Mouse (Mus musculus) inflammation-experienced regulatory T-cells, adult 6 months (primary cell): ENCODE results near the gene Gpr153. TPM values are rescaled to one million over a fixed set of nuclear protein-coding genes. Genes with fewer than 3 reads are reported as not detected.

Experiments
- ATAC-seq: one replicate; pipeline ENCODE4 v1.8.0; 2017
- polyA plus RNA-seq, 3 experiments: library from polyadenylated mRNA; unstranded; fragments of 100-300 nt; shearing (Covaris generic); gene quantifications; one replicate each; pipeline ENCODE4 v1.2.1; 2017

Gpr153 gene
- polyA plus RNA-seq, 3 experiments from 2014 or later, result 0.15 TPM; not detected in 2

GRCm38 (mm10) chr4:152317631-152318033 is 43.6 kb downstream of the Gpr153 start:
- ATAC-seq, result no peak

- ATAC-seq, result peak; percentile 70
Observed at GRCm38 (mm10) chr4:152318517-152319234, 44.6 kb downstream of the Gpr153 start, which contains the start of gene Rnf207. TSS of gene Rnf207 (minus strand) at chr4:152318993.

- no peak for ATAC-seq
Observed at GRCm38 (mm10) chr4:152321464-152321863, 47.4 kb downstream of the Gpr153 start.

GRCm38 (mm10) chr4:152324641-152325562 is 50.9 kb downstream of the Gpr153 start:
- no peak for ATAC-seq

- peak; percentile 99 for ATAC-seq
Observed at GRCm38 (mm10) chr4:152325574-152326411, 51.8 kb downstream of the Gpr153 start, which contains the start of gene Rpl22. TSS of gene Rpl22 (plus strand) at chr4:152325742.

GRCm38 (mm10) chr4:152326543-152326942 is 52.5 kb downstream of the Gpr153 start:
- no peak for ATAC-seq

GRCm38 (mm10) chr4:152328691-152329090 is 54.7 kb downstream of the Gpr153 start:
- ATAC-seq, result no peak

- ATAC-seq, result peak; percentile 70
Observed at GRCm38 (mm10) chr4:152332952-152333351, 58.9 kb downstream of the Gpr153 start.

- no peak for ATAC-seq
Observed at GRCm38 (mm10) chr4:152333587-152333986, 59.6 kb downstream of the Gpr153 start.

Other genes with a start within 250 kb of the Gpr153 start
- gene Zbtb48, start 246.6 kb upstream of the Gpr153 start, polyA plus RNA-seq, result 10 to 100 TPM; 16.2 to 26.3 (median 18.9) TPM
- gene Tas1r1, start 235.7 kb upstream of the Gpr153 start, polyA plus RNA-seq, result not detected
- gene Nol9, start 234.9 kb upstream of the Gpr153 start, polyA plus RNA-seq, result 10 to 100 TPM in 2 of 3 experiments, 1 to 10 TPM in 1; 7.7 to 22.5 (median 10.2) TPM
- 1 to 10 TPM; 2.5 to 3.7 (median 2.9) TPM for gene Plekhg5, start 201.7 kb upstream of the Gpr153 start, polyA plus RNA-seq
- 100 to 1,000 TPM; 125 to 133 (median 127) TPM for gene Tnfrsf25, start 158.3 kb upstream of the Gpr153 start, polyA plus RNA-seq
- gene Espn, start 121.9 kb upstream of the Gpr153 start, polyA plus RNA-seq, result 10 to 100 TPM in 1 of 3 experiments, 1 to 10 TPM in 2; 6.0 to 13.1 (median 9.7) TPM
- not detected for gene Hes2, start 115.4 kb upstream of the Gpr153 start, polyA plus RNA-seq
- gene Acot7, start 96.1 kb upstream of the Gpr153 start, polyA plus RNA-seq, result 100 to 1,000 TPM; 124 to 249 (median 126) TPM
- gene Hes3, start 17.4 kb downstream of the Gpr153 start, polyA plus RNA-seq, result not detected
- 1 to 10 TPM; 5.1 to 8.8 (median 7.1) TPM for gene Icmt, start 23.0 kb downstream of the Gpr153 start, polyA plus RNA-seq
- not detected for gene Rnf207, start 44.8 kb downstream of the Gpr153 start, polyA plus RNA-seq
- 1,000 to 10,000 TPM in 1 of 3 experiments, 100 to 1,000 TPM in 2; 752 to 1,062 (median 960) TPM for gene Rpl22, start 51.5 kb downstream of the Gpr153 start, polyA plus RNA-seq
- under 1 TPM in 2 of 3 experiments, not detected in 1; 0.05 to 0.11 TPM for gene Chd5, start 64.4 kb downstream of the Gpr153 start, polyA plus RNA-seq
- gene Nphp4, start 202.5 kb downstream of the Gpr153 start, polyA plus RNA-seq, result under 1 TPM in 1 of 3 experiments, not detected in 2; 0.41 TPM
- gene Kcnab2, start 203.6 kb downstream of the Gpr153 start, polyA plus RNA-seq, result 100 to 1,000 TPM in 1 of 3 experiments, 10 to 100 TPM in 2; 81.9 to 170 (median 96.5) TPM